Mouse (Mus musculus) G1E (cell line): Measurements from ENCODE around the gene Tnip3.

ENCODE experiments used
- CTCF ChIP-seq: IDR thresholded peaks from 2 replicates; pipeline ENCODE4 v1.5.1; 2012; ENCODE audit warnings: low read depth, low read length, inconsistent platforms, mixed read lengths
- GATA1 ChIP-seq: IDR thresholded peaks from 2 replicates; pipeline ENCODE4 v1.6.1; 2012; ENCODE audit warnings: borderline replicate concordance, low read length, inconsistent platforms, mixed read lengths
- POLR2AphosphoS5 ChIP-seq: IDR thresholded peaks from 2 replicates; pipeline ENCODE4 v1.6.1; 2012; ENCODE audit warnings: low read depth, low read length, inconsistent platforms; ENCODE audit not compliant: insufficient replicate concordance
- TAL1 ChIP-seq: conservative IDR thresholded peaks from 2 replicates; pipeline ENCODE4 v1.6.1; 2012; ENCODE audit warnings: low read depth, low read length, inconsistent platforms, mixed read lengths

- no peak for TF ChIP-seq CTCF
- TF ChIP-seq GATA1, result no peak
- TF ChIP-seq TAL1, result no peak
- no peak for TF ChIP-seq POLR2AphosphoS5
Observed at GRCm38 (mm10) chr6:65498786-65499185, 26.3 kb upstream of the Tnip3 start.
